Mouse (Mus musculus) heart, postnatal 0 days (tissue): ENCODE results near the gene Hspa1l.
"Not testable (repeated sequence)": the region's sequence is repeated elsewhere in the genome, so short reads cannot be mapped to it uniquely, and the experiment has no call there.

Experiments used
- CTCF ChIP-seq: IDR thresholded peaks from 2 replicates; pipeline ENCODE4 v1.5.1; 2016; ENCODE audit warnings: antibody characterized with exemption, control low read depth, low read depth
- EP300 ChIP-seq: IDR thresholded peaks from 2 replicates; pipeline ENCODE4 v1.6.1; 2016; ENCODE audit warnings: antibody characterized with exemption, low read depth

GRCm38 (mm10) chr17:34959130-34959778 is 13.2 kb upstream of the Hspa1l start, which contains the start of gene Hspa1b:
- TF ChIP-seq CTCF, EP300: not testable (repeated sequence)
